Mouse (Mus musculus) ES-Bruce4 (cell line): ENCODE data around the gene Tcte2.

Experiments used
- CTCF ChIP-seq: IDR thresholded peaks from one replicate; pipeline ENCODE4 v1.8.1; 2011; ENCODE audit warnings: low read depth, low read length
- POLR2A ChIP-seq: IDR thresholded peaks from one replicate; pipeline ENCODE4 v1.8.1; 2011; ENCODE audit warnings: low read length; ENCODE audit not compliant: insufficient read depth

DNA sequence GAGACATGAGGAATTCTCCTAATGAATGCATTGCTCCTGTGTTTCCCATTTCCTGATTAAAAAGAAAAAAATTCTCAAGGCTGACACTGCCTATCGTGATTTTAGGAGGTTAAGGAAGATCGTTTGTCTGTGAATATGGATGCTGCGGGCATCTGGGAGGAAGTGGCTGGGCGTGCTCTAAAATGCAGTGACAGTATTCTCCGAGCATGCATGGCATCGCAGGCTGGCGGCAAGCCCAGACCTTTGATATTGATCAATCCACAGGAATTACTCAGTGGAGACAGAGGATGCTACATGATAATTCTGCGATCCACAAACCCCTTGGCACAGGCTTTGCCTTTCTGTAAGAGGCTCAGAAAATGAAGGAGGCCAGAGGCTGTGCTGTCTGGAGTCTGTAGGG, 92.4 kb downstream of the Tcte2 start:
- TF ChIP-seq CTCF (no peak), POLR2A (no peak)
